Mouse (Mus musculus): ENCODE results near the gene Ppp1r15a. TPM values are rescaled to one million over a fixed set of nuclear protein-coding genes. Genes with fewer than 3 reads are reported as not detected.

Ppp1r15a gene
- polyA plus RNA-seq (2016; fragmentation: Nextera tagmentation; extraction: Ambion mirVana), result 24.1 and 25.6 TPM in 2 replicates

DNA sequence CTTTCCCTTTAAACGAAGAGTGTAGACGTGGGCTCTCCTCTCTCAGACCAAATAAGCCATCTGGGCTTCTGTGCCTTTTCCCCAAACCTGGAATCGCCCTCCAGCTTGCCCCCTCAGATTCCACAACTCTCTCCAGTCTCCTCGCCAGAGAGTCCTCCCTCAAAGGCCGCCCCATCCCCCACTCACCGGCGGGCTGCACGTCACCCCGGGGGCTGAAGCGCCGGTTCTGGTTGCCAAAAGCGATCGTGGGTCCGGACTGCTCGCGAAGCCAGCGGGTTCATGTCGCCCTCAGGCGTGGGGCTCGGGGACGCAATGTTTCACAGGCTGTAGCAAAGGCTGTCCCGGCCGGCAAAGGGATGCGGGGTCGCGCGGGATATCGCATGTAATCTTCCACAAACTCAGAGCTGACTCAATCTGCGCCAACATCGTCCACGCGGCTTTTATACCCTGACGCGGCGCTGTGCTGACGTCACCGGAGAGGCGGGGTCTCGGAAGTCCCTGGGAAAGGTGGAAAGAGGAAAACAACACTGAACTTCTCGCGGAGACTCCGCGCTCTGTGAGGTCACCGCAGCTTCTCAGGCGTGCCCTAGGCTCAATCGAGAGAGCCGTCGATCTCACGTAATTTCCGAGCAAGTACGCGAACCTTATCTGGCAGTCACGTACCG, at the start of gene Ppp1r15a, which contains the start of gene Plekha4:
TSS of gene Ppp1r15a (minus strand) at position 460 of the 665 bp plus-strand sequence.
TSS of gene Plekha4 (plus strand) at position 522 of the 665 bp plus-strand sequence.
- H3K9me3 ChIP-seq, result no peaks in the 10 kb centered on the region
- H3K27ac ChIP-seq, result peak within 1 kb of the TSS; percentile 86
- H3K9ac ChIP-seq, result peak within 1 kb of the TSS; percentile 85
- H3K27me3 ChIP-seq, result no peaks in the 10 kb centered on the region
- 0 out of 2 replicates have a peak, but pooled peaks cover 8% of the 10 kb centered on the region for H3K36me3 ChIP-seq
- ATAC-seq (ENCODE audit: insufficient number of reproducible peaks, insufficient read depth, low FRiP score, low TSS enrichment), result peak; percentile 70
- WGBS, result under 1% methylated on average over 54 of the region's 54 CpGs
- peaks cover 37% of the 10 kb centered on the region for H3K4me1 ChIP-seq
- peak within 1 kb of the TSS; percentile 75 for H3K4me2 ChIP-seq (replicated peaks)
- H3K4me3 ChIP-seq, result peak within 1 kb of the TSS; percentile 85

DNA sequence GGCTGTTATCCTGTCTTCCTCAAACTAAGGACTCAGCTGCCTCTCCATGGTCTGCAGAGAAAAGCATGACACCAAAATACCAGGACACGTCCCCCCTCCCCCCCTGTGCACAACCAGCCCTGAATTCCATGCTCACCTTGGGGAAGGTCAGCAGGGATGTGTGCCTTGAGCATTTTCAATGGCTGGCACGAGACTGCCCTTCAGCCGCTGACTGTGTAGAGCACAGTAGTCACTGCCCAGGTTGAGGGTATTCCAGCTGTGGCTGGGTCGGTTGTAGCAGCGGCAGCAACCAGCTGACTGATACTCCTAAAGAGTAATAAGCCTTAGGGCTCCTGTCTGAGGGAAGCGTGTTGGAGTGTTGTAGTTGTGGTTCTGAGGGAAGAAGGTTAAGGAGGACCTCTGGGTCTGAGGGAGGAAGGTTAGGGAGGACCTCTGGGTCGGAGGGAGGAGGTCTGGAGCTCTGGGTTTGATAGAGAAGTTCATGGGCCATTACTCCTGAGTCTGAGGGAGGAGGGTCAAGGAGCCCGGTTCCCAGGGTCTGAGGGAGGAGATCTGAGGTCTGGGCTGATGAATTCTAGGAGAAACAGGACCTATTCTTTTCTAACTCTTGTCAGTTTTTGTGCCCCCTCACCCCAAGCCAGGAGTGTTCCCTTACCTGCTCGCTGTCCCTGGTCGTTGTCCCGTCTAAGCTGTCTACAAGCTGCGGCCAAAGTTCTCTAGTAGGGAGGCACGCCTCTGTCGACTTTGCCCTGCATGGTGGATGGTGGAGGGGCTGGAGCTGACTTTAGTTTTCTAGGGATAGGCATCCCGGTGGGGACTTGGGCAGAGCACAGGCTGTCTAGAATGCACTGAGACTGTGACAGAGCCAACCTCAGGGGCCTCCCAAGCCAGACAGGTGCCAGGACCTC, 48.7 kb upstream of the Ppp1r15a start:
- Histone ChIP-seq H3K4me3 (no peak overlapping the region), H3K9me3 (no peaks in the 10 kb centered on the region), H3K36me3 (peaks cover 24% of the 10 kb centered on the region), H3K27ac (no peak overlapping the region), H3K4me1 (peaks cover 12% of the 10 kb centered on the region), H3K9ac (no peak overlapping the region), H3K27me3 (no peaks in the 10 kb centered on the region), H3K4me2 (replicated peaks) (no peak overlapping the region)
- WGBS, result 83% methylated on average over 15 of the region's 15 CpGs
- ATAC-seq (ENCODE audit: insufficient number of reproducible peaks, insufficient read depth, low FRiP score, low TSS enrichment), result no peak

DNA sequence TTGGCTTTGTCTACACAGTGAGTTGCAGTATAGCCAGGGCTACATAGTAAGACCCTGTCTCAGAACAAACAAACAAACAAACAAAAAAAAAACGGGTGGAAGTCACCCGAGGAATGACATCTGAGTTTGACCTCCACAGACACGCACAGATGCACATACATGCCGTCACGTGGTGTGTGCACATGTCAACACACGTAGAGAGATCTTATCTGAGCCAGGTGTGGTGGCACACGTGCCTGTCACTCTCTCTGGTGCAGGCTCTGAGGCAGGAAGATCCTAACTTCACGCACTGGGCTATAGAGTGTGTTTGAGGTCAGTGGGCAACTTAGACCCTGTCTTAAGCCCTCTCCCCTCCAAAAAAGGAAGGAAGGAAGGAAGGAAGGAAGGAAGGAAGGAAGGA, 47.9 kb upstream of the Ppp1r15a start:
- Histone ChIP-seq H3K4me2 (replicated peaks) (no peak overlapping the region), H3K4me1 (peaks cover 12% of the 10 kb centered on the region), H3K27me3 (no peaks in the 10 kb centered on the region), H3K36me3 (peaks cover 24% of the 10 kb centered on the region), H3K9ac (no peak overlapping the region), H3K9me3 (no peaks in the 10 kb centered on the region), H3K4me3 (no peak overlapping the region), H3K27ac (no peak overlapping the region)
- no peak for ATAC-seq (ENCODE audit: insufficient number of reproducible peaks, insufficient read depth, low FRiP score, low TSS enrichment)
- 79% methylated on average over 8 of the region's 8 CpGs for WGBS

DNA sequence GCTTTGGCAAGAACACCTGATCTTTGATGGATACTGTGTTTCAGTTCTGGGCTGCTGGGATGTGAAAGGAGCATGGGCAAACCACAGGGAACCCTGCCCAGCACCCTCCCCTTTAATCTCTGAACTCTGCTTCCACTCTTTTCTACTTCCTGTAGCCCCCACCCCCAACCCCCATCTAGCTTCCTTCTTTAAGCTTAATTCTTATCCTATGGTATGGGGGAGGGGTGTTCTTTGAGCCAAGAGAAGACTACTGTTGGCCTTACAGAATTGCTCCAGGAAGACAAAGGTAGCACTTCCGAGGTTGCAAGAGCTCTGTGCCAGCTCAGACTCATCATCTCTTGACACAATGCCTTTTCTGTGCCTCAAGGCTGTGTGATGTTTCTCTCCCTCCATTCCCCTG, 45.9 kb upstream of the Ppp1r15a start:
- no peak for ATAC-seq (ENCODE audit: insufficient number of reproducible peaks, insufficient read depth, low FRiP score, low TSS enrichment)
- Histone ChIP-seq H3K4me1 (peaks cover 20% of the 10 kb centered on the region), H3K9me3 (no peaks in the 10 kb centered on the region), H3K27ac (no peak overlapping the region), H3K4me2 (replicated peaks) (no peak overlapping the region), H3K27me3 (no peaks in the 10 kb centered on the region), H3K4me3 (no peak overlapping the region), H3K36me3 (peaks cover 11% of the 10 kb centered on the region), H3K9ac (no peak overlapping the region)
- WGBS, result 19% methylated on average over 1 of the region's 1 CpGs

DNA sequence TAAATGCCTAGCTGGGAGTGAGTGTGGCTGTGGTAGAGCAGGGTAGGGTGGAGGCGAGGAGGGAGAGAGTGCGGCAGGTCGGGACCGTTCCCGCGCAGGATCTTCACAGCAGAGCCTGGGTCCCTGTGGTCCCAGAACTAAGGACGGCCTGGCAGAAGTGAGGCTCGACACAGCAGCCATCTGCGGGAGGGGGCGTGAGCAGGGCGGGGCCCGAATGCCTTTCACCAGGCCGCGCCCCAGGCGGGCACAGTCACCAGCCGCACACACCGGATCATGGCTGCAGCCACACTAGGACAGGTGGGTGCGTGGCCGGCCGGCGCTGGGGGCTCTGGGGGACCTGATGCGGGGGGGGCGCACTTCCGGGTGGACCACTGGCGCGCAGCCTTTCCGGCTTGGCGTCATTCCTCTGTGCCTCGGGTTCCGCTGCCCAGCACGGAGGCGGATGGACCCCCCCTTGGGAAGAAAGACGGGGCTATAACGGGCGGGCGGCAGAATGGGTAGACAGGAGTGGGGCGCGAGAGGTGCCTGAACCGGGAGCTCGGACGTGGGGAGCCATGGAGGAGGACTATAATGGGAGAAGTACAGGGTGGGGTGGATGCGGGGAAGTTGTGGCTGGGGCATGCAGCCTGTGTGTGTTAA, 44.2 kb upstream of the Ppp1r15a start, which contains the start of gene Bcat2:
TSS of gene Bcat2 (plus strand) at position 51 of the 639 bp plus-strand sequence.
- Histone ChIP-seq H3K27me3 (no peaks in the 10 kb centered on the region), H3K36me3 (no peaks in the 10 kb centered on the region), H3K9ac (peak within 1 kb of the TSS; percentile 83), H3K4me2 (replicated peaks) (peak within 1 kb of the TSS; percentile 70), H3K9me3 (no peaks in the 10 kb centered on the region), H3K4me3 (peak within 1 kb of the TSS; percentile 76), H3K27ac (peak within 1 kb of the TSS; percentile 86), H3K4me1 (peaks cover 20% of the 10 kb centered on the region)
- WGBS, result 3% methylated on average over 42 of the region's 42 CpGs
- 0 out of 2 replicates have a peak, but pooled peaks have one; percentile 48 for ATAC-seq (ENCODE audit: insufficient number of reproducible peaks, insufficient read depth, low FRiP score, low TSS enrichment)

DNA sequence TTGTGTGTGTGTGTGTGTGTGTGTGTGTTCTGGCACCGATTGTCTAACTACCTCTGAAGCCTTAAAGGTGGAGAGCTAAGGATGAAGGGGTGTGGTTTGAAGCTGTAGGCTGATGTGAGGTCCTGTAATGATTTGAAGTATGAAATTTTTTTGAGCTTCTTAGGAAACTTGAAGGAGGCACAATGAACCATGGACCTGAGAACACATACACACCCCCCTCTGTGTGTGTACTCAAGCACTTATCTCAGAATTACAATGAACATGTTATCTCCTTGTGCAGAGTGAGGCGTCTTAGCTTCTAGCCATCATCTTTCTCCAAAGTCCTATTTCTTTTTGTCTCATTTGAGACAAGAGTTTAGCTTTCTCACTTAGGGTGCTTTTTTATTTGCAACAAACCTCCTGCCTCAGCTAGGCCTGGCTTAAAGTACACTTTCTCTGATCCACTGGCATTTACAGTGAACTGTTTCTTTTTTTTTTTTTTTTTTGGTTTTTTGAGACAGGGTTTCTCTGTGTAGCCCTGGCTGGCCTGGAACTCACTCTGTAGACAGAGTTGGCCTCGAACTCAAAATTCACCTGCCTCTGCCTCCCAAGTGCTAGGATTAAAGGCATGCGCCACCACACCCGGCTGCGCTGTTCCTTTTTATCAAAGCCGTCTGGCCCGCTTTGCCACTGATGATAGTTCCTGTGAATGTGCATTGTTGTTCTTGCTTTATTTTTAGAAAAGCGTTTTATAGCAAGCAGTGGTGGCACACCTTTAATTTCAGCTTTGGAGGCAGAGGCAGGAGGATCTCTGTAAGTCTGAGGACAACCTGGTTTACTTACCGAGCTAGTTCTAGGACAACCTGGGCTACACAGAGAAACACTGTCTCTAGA, 42.8 kb upstream of the Ppp1r15a start:
- no peaks in the 10 kb centered on the region for H3K36me3 ChIP-seq
- peak overlapping the region; percentile 64 for H3K4me2 ChIP-seq (replicated peaks)
- H3K4me1 ChIP-seq, result peaks cover 20% of the 10 kb centered on the region
- no peaks in the 10 kb centered on the region for H3K9me3 ChIP-seq
- no peak for ATAC-seq (ENCODE audit: insufficient number of reproducible peaks, insufficient read depth, low FRiP score, low TSS enrichment)
- 75% methylated on average over 10 of the region's 10 CpGs for WGBS
- H3K27ac ChIP-seq, result peak overlapping the region; percentile 83
- peak overlapping the region; percentile 42 for H3K4me3 ChIP-seq
- no peaks in the 10 kb centered on the region for H3K27me3 ChIP-seq
- 0 out of 2 replicates have a peak overlapping the region, but pooled peaks have one; percentile 21 for H3K9ac ChIP-seq

DNA sequence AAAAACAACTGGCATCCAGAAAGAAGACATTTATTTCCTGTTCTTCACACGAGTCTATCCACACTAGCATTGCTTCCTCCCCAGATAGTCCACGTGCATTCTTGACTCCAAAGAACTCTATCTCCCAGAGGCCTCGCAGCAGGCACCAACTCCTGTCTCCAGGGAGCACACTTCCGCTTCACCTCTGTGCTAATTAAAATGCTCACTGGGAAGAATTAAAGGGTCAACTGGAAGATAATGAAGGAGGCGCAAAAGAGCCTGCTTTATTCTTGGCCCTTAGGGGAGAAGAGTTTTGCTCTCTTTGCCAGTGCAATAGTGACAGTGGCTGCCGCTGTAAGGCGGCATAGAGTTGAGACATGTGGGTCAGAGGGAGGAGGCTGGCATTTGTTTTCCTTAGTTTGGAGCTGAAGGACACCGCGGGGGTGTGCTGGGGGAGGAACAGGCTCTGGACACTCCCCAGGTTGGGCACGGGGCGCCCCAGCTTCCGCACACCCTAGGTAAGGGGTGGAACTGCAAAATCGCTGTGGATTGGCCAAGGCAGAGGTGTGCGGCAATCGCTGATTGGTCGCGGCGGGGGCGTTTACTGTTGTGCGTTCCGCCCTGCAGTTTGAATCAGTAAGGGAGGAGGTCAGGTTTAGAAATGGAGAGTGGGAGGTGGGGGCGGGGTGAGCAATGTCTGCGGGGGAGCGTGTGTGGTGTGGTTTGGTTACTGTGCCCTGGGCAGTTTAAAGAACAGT, 41.9 kb upstream of the Ppp1r15a start:
- peak; percentile 95 for ATAC-seq (ENCODE audit: insufficient number of reproducible peaks, insufficient read depth, low FRiP score, low TSS enrichment)
- no peaks in the 10 kb centered on the region for H3K27me3 ChIP-seq
- peaks cover 20% of the 10 kb centered on the region for H3K4me1 ChIP-seq
- under 1% methylated on average over 24 of the region's 24 CpGs for WGBS
- peak overlapping the region; percentile 42 for H3K4me3 ChIP-seq
- H3K36me3 ChIP-seq, result no peaks in the 10 kb centered on the region
- no peaks in the 10 kb centered on the region for H3K9me3 ChIP-seq
- H3K27ac ChIP-seq, result peak overlapping the region; percentile 83
- peak overlapping the region; percentile 21 for H3K9ac ChIP-seq
- peak overlapping the region; percentile 64 for H3K4me2 ChIP-seq (replicated peaks)

DNA sequence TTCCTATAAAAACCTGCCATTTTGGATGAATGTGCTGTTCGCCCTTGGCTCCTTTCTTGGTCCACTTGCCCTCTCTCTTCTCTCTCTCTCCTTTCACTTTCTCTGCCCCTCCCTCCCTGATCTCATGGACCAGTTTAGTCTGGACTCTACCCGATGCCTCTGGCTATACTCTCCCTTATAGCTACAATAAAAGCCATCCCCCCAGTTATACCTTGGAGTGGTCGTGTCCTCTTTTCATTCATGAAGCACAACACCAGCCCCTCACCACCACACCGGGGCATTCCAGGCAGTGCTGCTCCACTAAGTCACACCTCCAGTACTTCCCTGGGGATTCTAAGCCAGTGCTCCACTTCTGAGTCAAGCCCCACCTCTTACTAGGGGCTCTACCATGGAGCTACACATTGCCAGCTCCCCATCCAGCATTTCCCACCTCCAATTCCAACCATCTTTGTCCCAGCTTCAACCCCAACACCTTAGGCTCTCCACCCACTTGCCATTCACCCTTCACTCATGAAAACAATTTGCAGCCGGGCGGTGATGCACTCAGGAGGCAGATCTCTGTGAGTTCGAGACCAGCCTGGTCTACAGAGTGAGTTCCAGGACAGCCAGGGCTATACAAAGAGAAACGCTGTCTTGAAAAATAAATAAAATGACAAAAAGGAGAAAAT, 41.2 kb upstream of the Ppp1r15a start:
- no peak overlapping the region for H3K4me3 ChIP-seq
- H3K27me3 ChIP-seq, result no peaks in the 10 kb centered on the region
- H3K9ac ChIP-seq, result no peak overlapping the region
- H3K4me1 ChIP-seq, result peaks cover 22% of the 10 kb centered on the region
- H3K9me3 ChIP-seq, result no peaks in the 10 kb centered on the region
- ATAC-seq (ENCODE audit: insufficient number of reproducible peaks, insufficient read depth, low FRiP score, low TSS enrichment), result no peak
- H3K36me3 ChIP-seq, result no peaks in the 10 kb centered on the region
- H3K4me2 ChIP-seq (replicated peaks), result peak overlapping the region; percentile 64
- 63% methylated on average over 8 of the region's 8 CpGs for WGBS
- H3K27ac ChIP-seq, result no peak overlapping the region

DNA sequence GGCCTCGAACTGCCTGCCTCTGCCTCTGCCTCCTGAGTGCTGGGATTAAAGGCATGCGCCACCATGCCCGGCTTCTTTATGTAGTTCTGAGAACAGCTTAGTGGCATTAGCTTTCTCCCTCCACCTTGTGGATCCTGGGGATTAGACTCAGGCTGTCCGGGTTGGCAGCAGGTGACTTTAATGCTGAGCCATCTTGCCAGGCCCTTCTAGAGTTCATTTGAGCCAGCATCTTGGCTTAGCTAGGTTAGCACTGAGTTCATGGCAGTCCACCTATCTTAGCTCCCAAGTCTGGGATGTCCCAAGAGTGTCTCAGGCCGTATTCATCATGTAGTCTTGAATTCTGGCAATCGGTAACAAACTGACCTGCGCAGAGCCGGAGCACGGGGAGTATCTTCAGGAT, 39.4 kb upstream of the Ppp1r15a start:
- Histone ChIP-seq H3K9me3 (no peaks in the 10 kb centered on the region), H3K27ac (no peak overlapping the region), H3K4me3 (no peak overlapping the region), H3K27me3 (no peaks in the 10 kb centered on the region), H3K9ac (no peak overlapping the region), H3K4me2 (replicated peaks) (no peak overlapping the region), H3K4me1 (peaks cover 15% of the 10 kb centered on the region; the same call in 1 of the 2 replicates), H3K36me3 (no peaks in the 10 kb centered on the region)
- WGBS, result 87% methylated on average over 9 of the region's 9 CpGs
- ATAC-seq (ENCODE audit: insufficient number of reproducible peaks, insufficient read depth, low FRiP score, low TSS enrichment), result no peak

DNA sequence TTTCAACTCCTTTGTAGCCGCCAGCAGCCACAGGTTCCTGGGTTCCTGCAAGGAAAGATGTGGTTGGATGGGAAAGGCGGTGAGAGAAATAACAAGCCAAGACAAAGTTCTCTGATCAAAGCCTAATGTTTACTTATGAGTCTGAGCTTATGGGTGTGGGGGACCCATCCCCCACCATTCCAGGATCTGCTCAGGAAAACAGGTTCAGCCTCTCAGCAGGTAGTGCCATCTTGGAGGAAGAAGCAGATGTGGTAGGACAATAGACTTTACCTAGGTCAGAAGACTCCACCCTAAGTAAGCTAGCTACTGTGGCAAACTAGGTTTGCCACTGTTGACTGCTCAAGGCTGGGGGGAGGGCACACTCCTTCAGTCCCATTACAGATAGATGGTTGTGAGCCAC, 38.7 kb upstream of the Ppp1r15a start:
- WGBS, result 69% methylated on average over 2 of the region's 2 CpGs

More for the DNA sequence above, 38.7 kb upstream of the Ppp1r15a start:
- H3K4me1 ChIP-seq, result peaks cover 15% of the 10 kb centered on the region; the same call in 1 of the 2 replicates
- no peak overlapping the region for H3K27ac ChIP-seq
- H3K27me3 ChIP-seq, result no peaks in the 10 kb centered on the region
- no peak overlapping the region for H3K9ac ChIP-seq
- H3K4me2 ChIP-seq (replicated peaks), result no peak overlapping the region
- no peak overlapping the region for H3K4me3 ChIP-seq
- H3K36me3 ChIP-seq, result no peaks in the 10 kb centered on the region
- H3K9me3 ChIP-seq, result no peaks in the 10 kb centered on the region
- ATAC-seq (ENCODE audit: insufficient number of reproducible peaks, insufficient read depth, low FRiP score, low TSS enrichment), result no peak

Data from embryonic facial prominence, embryonic 12.5 days (tissue).